Mouse (Mus musculus) stomach, postnatal 0 days (tissue): ENCODE results near the gene Glmn.

Experiments used
- CTCF ChIP-seq: IDR thresholded peaks from 2 replicates; pipeline ENCODE4 v1.5.1; 2016; ENCODE audit warnings: antibody characterized with exemption, low read depth, mild to moderate bottlenecking, moderate library complexity
- EP300 ChIP-seq: optimal IDR thresholded peaks from 2 replicates; pipeline ENCODE3; 2016; ENCODE audit warnings: antibody characterized with exemption

DNA sequence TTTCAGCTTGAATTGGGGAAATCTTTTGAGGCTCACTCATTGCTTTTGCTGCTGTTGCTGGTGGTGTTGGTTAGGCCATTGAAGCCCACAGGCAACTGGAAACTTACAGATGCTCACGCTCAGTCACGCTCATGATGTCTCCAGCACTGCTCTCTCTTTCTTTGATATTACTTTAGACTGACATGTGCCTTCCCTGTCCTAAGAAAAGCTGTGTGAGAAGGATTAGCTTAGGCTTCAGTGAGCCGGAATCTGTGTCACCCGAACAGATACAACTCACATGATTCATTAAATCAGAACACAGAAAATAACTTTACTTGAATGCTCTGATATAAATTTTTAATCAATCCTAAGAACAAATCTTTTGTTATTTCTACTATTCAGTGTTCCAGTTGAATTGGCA is 36.0 kb upstream of the Glmn start:
- no peak for TF ChIP-seq CTCF
- no peak for TF ChIP-seq EP300
